Comparison of ENCODE assay signal across 9 mouse cellular contexts in genomic region chr19:8991871-8992735, GRCm38 (mm10). TPM values are rescaled to one million over a fixed set of nuclear protein-coding genes. Genes with fewer than 3 reads are reported as not detected.
DNase-seq lines count a peak whose midpoint lies in the region; ATAC-seq and TF ChIP-seq lines count a peak whose summit lies in the region.
"Had no signal": no experiment of that assay in that cellular context is flagged by ENCODE, and none has a peak within 500 bp of the region (broad histone marks: within the 10 kb centered on the region; RNA-seq: fewer than 3 reads in every experiment).

No protein-coding gene starts in this region.

- peaks cover 80% of the 10 kb centered on the region for H3K4me1 ChIP-seq in heart, embryonic 15.5 days (replicated peaks)
- peaks cover 47% of the 10 kb centered on the region for H3K4me1 ChIP-seq in small intestine, adult 2 months (ENCODE audit: control insufficient read depth, insufficient read depth, insufficient read length, low read length)

- peak overlapping the region; percentile 89 for H3K9ac ChIP-seq in heart, embryonic 15.5 days
- H3K9ac ChIP-seq: neural tube, embryonic 12.5 days had no signal

- intact Hi-C loops in left cerebral cortex, postnatal 36 days (cut with DNase I) = no loop called here

- no peak for TF ChIP-seq POLR2A in small intestine, adult 2 months (IDR thresholded peaks at IDR 0.05; ENCODE audit: low read depth, low read length)

- peak overlapping the region; percentile 70 for H3K4me2 ChIP-seq in heart, embryonic 15.5 days

- H3K27me3 ChIP-seq in heart, embryonic 15.5 days = no peaks in the 10 kb centered on the region
- no peaks in the 10 kb centered on the region for H3K27me3 ChIP-seq in small intestine, adult 2 months (ENCODE audit: control insufficient read depth, insufficient read depth, low read length)

- peak overlapping the region; percentile 97 for H3K27ac ChIP-seq in heart, embryonic 15.5 days
- peak overlapping the region; percentile 88 for H3K27ac ChIP-seq in small intestine, adult 2 months (ENCODE audit: insufficient read depth, low read depth, low read length)
- H3K27ac ChIP-seq: neural tube, embryonic 12.5 days had no signal

- H3K36me3 ChIP-seq in heart, embryonic 15.5 days = no peaks in the 10 kb centered on the region
- H3K36me3 ChIP-seq in small intestine, adult 2 months (ENCODE audit: control insufficient read depth, insufficient read depth, low read length) = peaks cover 1% of the 10 kb centered on the region; the same call in 1 of the 2 replicates
- H3K36me3 ChIP-seq: neural tube, embryonic 12.5 days had no signal

- DNase-seq in 3T3-L1 (ENCODE audit: low read depth, low spot score) (peak; percentile 87), adipocyte (ENCODE audit: low spot score) (peak; percentile 86)
- peak; percentile 48 to 78 for DNase-seq in kidney, postnatal 36 days
- DNase-seq in embryo, embryonic 11 days = no peak
- no peak for DNase-seq in left cerebral cortex, postnatal 36 days (ENCODE audit: low spot score in 2 of 2)

- H3K4me3 ChIP-seq in heart, embryonic 15.5 days = peak overlapping the region; percentile 78
- H3K4me3 ChIP-seq in small intestine, adult 2 months (ENCODE audit: low read depth, low read length) = peak overlapping the region; percentile 53
- H3K4me3 ChIP-seq: neural tube, embryonic 12.5 days had no signal

- 56% methylated on average over 13 of the region's 13 CpGs for WGBS in heart, embryonic 15.5 days
- 64% methylated on average over 13 of the region's 13 CpGs for WGBS in small intestine, adult 2 months

- no peaks in the 10 kb centered on the region for H3K9me3 ChIP-seq in heart, embryonic 15.5 days (replicated peaks)
- H3K9me3 ChIP-seq: neural tube, embryonic 12.5 days had no signal

- no peak for TF ChIP-seq CTCF in small intestine, adult 2 months (IDR thresholded peaks at IDR 0.05; ENCODE audit: extremely low read depth, insufficient read length, insufficient replicate concordance, low read depth, low read length)

- no peak for ATAC-seq in heart, embryonic 15.5 days (replicated peaks; ENCODE audit: insufficient number of reproducible peaks, insufficient read depth, low FRiP score, low read depth)
- no peak for ATAC-seq in inflammation-experienced regulatory T-cells, adult 6 months

RNA-seq across cellular contexts. Expression of gene Ahnak, which starts 3.0 kb away (rescaled TPM):
- 31.4 and 38.4 TPM in 2 replicates for polyA plus RNA-seq in heart, embryonic 15.5 days (2015; fragmentation: Nextera tagmentation; extraction: Ambion mirVana)
- polyA plus RNA-seq in small intestine, adult 2 months (2012; rRNA removed) = 5.1 and 14.7 TPM in 2 replicates
- polyA plus RNA-seq in inflammation-experienced regulatory T-cells, adult 6 months (2017; shearing (Covaris generic)) = 10 to 100 TPM; 42.4 to 81.3 (median 54.5) TPM
- total RNA-seq in left cerebral cortex, postnatal 36 days (2021) = 10 to 100 TPM; 16.6 to 32.1 TPM

RNA-seq across cellular contexts. Expression of gene Eef1g, which starts 25.3 kb away (rescaled TPM):
- polyA plus RNA-seq in heart, embryonic 15.5 days (2015; fragmentation: Nextera tagmentation; extraction: Ambion mirVana) = 216 and 256 TPM in 2 replicates
- 90.2 and 129 TPM in 2 replicates for polyA plus RNA-seq in small intestine, adult 2 months (2012; rRNA removed)
- 100 to 1,000 TPM; 465 to 725 (median 677) TPM for polyA plus RNA-seq in inflammation-experienced regulatory T-cells, adult 6 months (2017; shearing (Covaris generic))
- total RNA-seq in left cerebral cortex, postnatal 36 days (2021) = 100 to 1,000 TPM; 219 to 232 TPM

RNA-seq across cellular contexts. Expression of gene Tut1, which starts 38.5 kb away (rescaled TPM):
- 13.7 and 19.4 TPM in 2 replicates for polyA plus RNA-seq in heart, embryonic 15.5 days (2015; fragmentation: Nextera tagmentation; extraction: Ambion mirVana)
- 5.6 and 13.2 TPM in 2 replicates for polyA plus RNA-seq in small intestine, adult 2 months (2012; rRNA removed)
- 10 to 100 TPM; 17.6 to 38.3 (median 35.3) TPM for polyA plus RNA-seq in inflammation-experienced regulatory T-cells, adult 6 months (2017; shearing (Covaris generic))
- 10 to 100 TPM; 17.5 to 21.5 TPM for total RNA-seq in left cerebral cortex, postnatal 36 days (2021)

RNA-seq across cellular contexts. Expression of gene Mta2, which starts 50.4 kb away (rescaled TPM):
- 74.2 and 99.5 TPM in 2 replicates for polyA plus RNA-seq in heart, embryonic 15.5 days (2015; fragmentation: Nextera tagmentation; extraction: Ambion mirVana)
- 15.0 and 21.7 TPM in 2 replicates for polyA plus RNA-seq in small intestine, adult 2 months (2012; rRNA removed)
- 10 to 100 TPM; 78.8 to 96.7 (median 81.2) TPM for polyA plus RNA-seq in inflammation-experienced regulatory T-cells, adult 6 months (2017; shearing (Covaris generic))
- 10 to 100 TPM; 43.9 to 52.0 TPM for total RNA-seq in left cerebral cortex, postnatal 36 days (2021)

Comparison
In these comparisons a context has a peak if more than half of its experiments do, and no peak if none do; other contexts are left out.
1. DNase-seq: peak in 3T3-L1 (single experiment), adipocyte (single experiment) and kidney, postnatal 36 days (2 of 2); none in embryo, embryonic 11 days (single experiment) and left cerebral cortex, postnatal 36 days (0 of 2).